Mouse (Mus musculus): ENCODE data around the gene Fyb2.

Gene Fyb2

GRCm38 (mm10) chr4:104913291-104914129 lies at the start of gene Fyb2:
Gene Fyb2 (plus strand): TSS chr4:104913456.
- peak in 1 of 2 experiments; percentile 26 for DNase-seq

GRCm38 (mm10) chr4:104864397-104864796 lies 48.9 kb upstream of the Fyb2 start:
- DNase-seq: no peak

- peak; percentile 84 to 92 for DNase-seq
Observed at GRCm38 (mm10) chr4:104869581-104869980, 43.7 kb upstream of the Fyb2 start.

GRCm38 (mm10) chr4:104870196-104870595 lies 43.1 kb upstream of the Fyb2 start:
- DNase-seq: peak; percentile 36 to 46

- no peak for DNase-seq
Observed at GRCm38 (mm10) chr4:104875832-104876231, 37.4 kb upstream of the Fyb2 start.

GRCm38 (mm10) chr4:104876323-104876722 lies 36.9 kb upstream of the Fyb2 start, which contains the start of gene C8a:
Gene C8a (minus strand): TSS chr4:104876398.
- peak; percentile 21 to 24 for DNase-seq

- DNase-seq: peak; percentile 42 to 58
Observed at GRCm38 (mm10) chr4:104887486-104887885, 25.8 kb upstream of the Fyb2 start.

GRCm38 (mm10) chr4:104888499-104889262 lies 24.6 kb upstream of the Fyb2 start:
- DNase-seq: no peak

GRCm38 (mm10) chr4:104891708-104892107 lies 21.5 kb upstream of the Fyb2 start:
- DNase-seq: peak; percentile 53 to 75

- no peak for DNase-seq
Observed at GRCm38 (mm10) chr4:104893588-104893987, 19.7 kb upstream of the Fyb2 start.

GRCm38 (mm10) chr4:104894004-104894734 lies 19.1 kb upstream of the Fyb2 start:
- peak; percentile 35 to 54 for DNase-seq

- no peak for DNase-seq
Observed at GRCm38 (mm10) chr4:104902836-104903235, 10.4 kb upstream of the Fyb2 start.

- no peak for DNase-seq
Observed at GRCm38 (mm10) chr4:104905049-104905448, 8.2 kb upstream of the Fyb2 start.

- DNase-seq: peak; percentile 59 to 84
Observed at GRCm38 (mm10) chr4:104911685-104912084, 1.6 kb upstream of the Fyb2 start.

GRCm38 (mm10) chr4:104914711-104915247 lies 1.5 kb downstream of the Fyb2 start:
- no peak for DNase-seq

GRCm38 (mm10) chr4:104918017-104918416 lies 4.8 kb downstream of the Fyb2 start:
- DNase-seq: peak in 1 of 2 experiments; percentile 34

- no peak for DNase-seq
Observed at GRCm38 (mm10) chr4:104925383-104925782, 12.1 kb downstream of the Fyb2 start.

- DNase-seq: no peak
Observed at GRCm38 (mm10) chr4:104929165-104929564, 15.9 kb downstream of the Fyb2 start.

- DNase-seq: no peak
Observed at GRCm38 (mm10) chr4:104933620-104934019, 20.4 kb downstream of the Fyb2 start.

- DNase-seq: no peak
Observed at GRCm38 (mm10) chr4:104934997-104935396, 21.7 kb downstream of the Fyb2 start.

- DNase-seq: no peak
Observed at GRCm38 (mm10) chr4:104935436-104935835, 22.2 kb downstream of the Fyb2 start.

GRCm38 (mm10) chr4:104936011-104936410 lies 22.8 kb downstream of the Fyb2 start:
- DNase-seq: no peak

- no peak for DNase-seq
Observed at GRCm38 (mm10) chr4:104939535-104939934, 26.3 kb downstream of the Fyb2 start.

Data from kidney, adult 8-10 months (tissue).